Mouse (Mus musculus) neural tube, embryonic 11.5 days (tissue): ENCODE data around the gene Cpm. TPM values are rescaled to one million over a fixed set of nuclear protein-coding genes. Genes with fewer than 3 reads are reported as not detected.

Source experiments
- ATAC-seq: fragments of 200-750 bp; cut with Nextera tagmentation; 2 replicates; pipeline ENCODE4 v1.8.0; 2017; ENCODE audit warnings: moderate number of reproducible peaks, mild to moderate bottlenecking, moderate TSS enrichment, moderate library complexity; ENCODE audit not compliant: insufficient read depth, low FRiP score, low TSS enrichment
- DNase-seq: peaks from one replicate; pipeline ENCODE4 v3.0.0-alpha.2; 2015; ENCODE audit warnings: low spot score
- H3K27ac ChIP-seq: fragments of 300-500 bp; sonication (generic); 2 replicates; pipeline ENCODE4 v1.5.1; 2014; ENCODE audit warnings: low read depth, mild to moderate bottlenecking, low read length
- H3K27me3 ChIP-seq: fragments of 300-500 bp; sonication (generic); 2 replicates; pipeline ENCODE4 v1.6.1; 2014; ENCODE audit warnings: mild to moderate bottlenecking, low read length, mixed read lengths; ENCODE audit not compliant: control insufficient read depth, insufficient read depth
- H3K36me3 ChIP-seq: fragments of 300-500 bp; sonication (generic); 2 replicates; pipeline ENCODE4 v1.6.1; 2014; ENCODE audit warnings: mild to moderate bottlenecking, low read length, moderate library complexity, mixed read lengths; ENCODE audit not compliant: control insufficient read depth, insufficient read depth
- H3K4me1 ChIP-seq: fragments of 300-500 bp; sonication (generic); 2 replicates; pipeline ENCODE4 v1.6.1; 2014; ENCODE audit warnings: low read length, mixed read lengths; ENCODE audit not compliant: control insufficient read depth, insufficient read depth
- H3K4me2 ChIP-seq: fragments of 300-500 bp; sonication (generic); 2 replicates; pipeline ENCODE4 v1.6.1; 2014; ENCODE audit warnings: low read depth, mild to moderate bottlenecking, moderate library complexity
- H3K4me3 ChIP-seq: fragments of 300-500 bp; sonication (generic); 2 replicates; pipeline ENCODE4 v1.5.1; 2014; ENCODE audit warnings: low read depth, low read length
- H3K9ac ChIP-seq: fragments of 300-500 bp; sonication (generic); 2 replicates; pipeline ENCODE4 v1.6.1; 2014; ENCODE audit warnings: mild to moderate bottlenecking, low read length
- H3K9me3 ChIP-seq: fragments of 300-500 bp; sonication (generic); 2 replicates; pipeline ENCODE4 v1.6.1; 2016; ENCODE audit warnings: low read length; ENCODE audit not compliant: control insufficient read depth
- WGBS: fragments of 180-500 bp; shearing (Covaris S2); extraction: QIAGEN DNeasy Blood & Tissue Kit; methylation state at CpG from one replicate; pipeline ENCODE4 v1.1.7; 2014; 5-methylcytosine and 5-hydroxymethylcytosine counted together
- polyA plus RNA-seq: library from polyadenylated mRNA; unstranded; fragments of >200 nt; fragmentation: Nextera tagmentation; extraction: Ambion mirVana; gene quantifications from 2 replicates; pipeline ENCODE4 v1.2.1, GENCODE M21; 2014

Gene Cpm
- polyA plus RNA-seq, 1 experiment from 2014 or later, result 21.1 TPM

DNA sequence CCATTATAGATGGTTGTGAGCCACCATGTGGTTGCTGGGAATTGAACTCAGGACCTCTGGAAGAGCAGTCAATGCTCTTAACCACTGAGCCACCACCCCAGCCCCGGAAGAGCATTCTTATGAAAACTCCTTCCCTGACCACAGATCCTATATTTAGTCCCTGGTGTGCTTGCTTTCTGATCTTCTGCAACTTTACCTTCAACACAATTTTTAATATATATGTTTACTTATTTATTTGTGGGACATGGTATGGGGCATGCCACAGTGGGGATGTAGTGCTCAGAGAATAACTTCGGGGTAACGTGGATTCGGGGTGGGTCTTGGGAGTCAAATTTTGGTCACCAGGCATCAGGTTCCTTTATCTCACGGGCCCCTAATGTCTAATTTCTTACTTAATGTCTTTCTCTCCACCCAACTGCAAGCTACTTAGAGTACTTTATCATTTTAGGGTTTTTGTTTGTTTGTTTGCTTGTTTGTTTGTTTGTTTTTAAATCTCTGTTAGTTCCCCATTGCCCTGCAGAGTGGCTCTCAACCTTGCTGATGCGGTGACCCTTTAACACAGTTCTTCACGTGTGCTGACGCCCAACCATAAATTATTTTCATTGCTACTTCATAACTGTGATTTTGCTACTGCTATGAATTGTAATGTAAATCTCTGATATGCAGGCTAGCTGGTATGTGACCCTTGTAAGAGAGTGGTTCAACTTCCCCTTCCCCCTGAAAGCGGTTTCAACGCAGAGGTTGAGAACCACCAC lies 39.4 kb downstream of the Cpm start:
- Histone ChIP-seq H3K9me3 (no peaks in the 10 kb centered on the region), H3K4me1 (no peaks in the 10 kb centered on the region), H3K27me3 (no peaks in the 10 kb centered on the region), H3K4me2 (no peak overlapping the region), H3K36me3 (no peaks in the 10 kb centered on the region), H3K9ac (no peak overlapping the region), H3K27ac (no peak overlapping the region), H3K4me3 (no peak overlapping the region)
- WGBS, result 81% methylated on average over 10 of the region's 10 CpGs
- DNase-seq, result no peak
- ATAC-seq, result no peak

DNA sequence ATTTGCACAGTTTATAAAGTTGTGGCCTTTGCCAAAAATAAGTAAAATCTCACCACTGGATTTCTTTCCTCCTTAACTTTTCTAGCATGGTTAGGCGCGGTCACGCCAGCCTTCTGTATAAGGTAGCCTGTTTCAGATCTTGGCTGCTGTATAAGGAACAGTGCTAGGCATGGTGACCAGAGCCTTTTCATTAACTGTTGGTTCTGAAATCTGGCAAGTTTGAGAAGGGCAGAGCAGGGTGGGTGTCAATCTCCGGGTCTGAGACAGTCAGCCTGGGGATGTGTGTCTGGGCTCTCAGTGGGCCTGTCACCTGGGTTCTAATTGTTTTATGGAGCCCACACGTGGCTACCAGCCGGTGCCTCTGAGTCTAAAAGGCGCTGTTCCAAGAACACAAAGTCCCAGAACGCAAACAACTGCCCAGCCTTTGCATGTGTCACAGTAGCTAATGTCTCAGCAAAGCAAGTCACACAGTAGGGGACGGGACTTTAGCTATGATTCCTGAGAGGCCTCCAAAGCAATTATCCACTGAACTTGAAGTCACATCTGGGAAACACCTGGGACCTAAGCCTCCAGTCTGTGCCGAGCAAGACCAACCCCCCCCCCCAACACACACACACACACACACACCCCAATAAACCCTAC lies 40.3 kb downstream of the Cpm start:
- Histone ChIP-seq H3K9ac (no peak overlapping the region), H3K9me3 (no peaks in the 10 kb centered on the region), H3K4me3 (no peak overlapping the region), H3K4me1 (no peaks in the 10 kb centered on the region), H3K27me3 (no peaks in the 10 kb centered on the region), H3K36me3 (no peaks in the 10 kb centered on the region), H3K27ac (no peak overlapping the region), H3K4me2 (no peak overlapping the region)
- no peak for ATAC-seq
- WGBS, result 45% methylated on average over 10 of the region's 10 CpGs
- DNase-seq, result no peak

DNA sequence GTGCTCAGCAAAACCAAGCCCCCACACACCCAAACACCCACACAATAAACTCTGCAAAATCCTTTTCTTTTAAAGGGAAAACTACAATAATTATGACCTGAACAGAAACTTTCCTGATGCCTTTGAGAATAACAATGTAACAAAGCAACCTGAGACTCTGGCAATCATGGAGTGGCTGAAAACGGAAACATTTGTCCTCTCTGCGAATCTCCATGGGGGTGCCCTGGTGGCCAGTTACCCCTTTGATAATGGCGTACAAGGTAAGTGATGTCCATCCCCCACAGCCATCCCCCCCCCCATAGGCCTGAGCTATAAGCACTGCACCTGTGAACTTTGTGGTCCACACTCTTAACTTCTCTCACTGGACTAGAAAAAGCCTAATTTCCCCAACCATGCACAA lies 40.8 kb downstream of the Cpm start:
- ATAC-seq (no peak), DNase-seq (no peak)
- no peak overlapping the region for H3K27ac ChIP-seq
- H3K36me3 ChIP-seq, result no peaks in the 10 kb centered on the region
- WGBS, result 50% methylated on average over 3 of the region's 3 CpGs
- no peak overlapping the region for H3K4me3 ChIP-seq
- no peak overlapping the region for H3K4me2 ChIP-seq
- no peaks in the 10 kb centered on the region for H3K27me3 ChIP-seq
- no peaks in the 10 kb centered on the region for H3K9me3 ChIP-seq
- H3K9ac ChIP-seq, result no peak overlapping the region
- H3K4me1 ChIP-seq, result no peaks in the 10 kb centered on the region

DNA sequence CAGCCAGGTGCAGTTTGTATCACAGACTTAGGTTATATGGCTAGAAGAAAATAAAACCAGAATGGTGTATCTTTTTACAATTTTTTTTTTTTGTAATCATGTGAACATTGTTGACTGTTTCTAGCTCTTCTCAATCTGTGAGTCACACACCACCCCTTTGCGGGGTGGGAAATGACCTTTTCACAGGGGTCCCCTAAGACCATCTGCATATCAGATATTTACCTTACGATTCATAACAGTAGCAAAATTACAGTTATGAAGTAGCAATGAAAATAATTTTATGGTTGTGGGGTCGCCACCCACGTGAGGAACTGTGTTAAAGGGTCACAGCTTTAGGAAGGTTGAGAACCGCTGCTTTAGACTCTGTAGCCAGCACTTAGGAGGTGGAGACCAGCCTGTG lies 41.5 kb downstream of the Cpm start:
- no peaks in the 10 kb centered on the region for H3K27me3 ChIP-seq
- H3K4me2 ChIP-seq, result no peak overlapping the region

DNA sequence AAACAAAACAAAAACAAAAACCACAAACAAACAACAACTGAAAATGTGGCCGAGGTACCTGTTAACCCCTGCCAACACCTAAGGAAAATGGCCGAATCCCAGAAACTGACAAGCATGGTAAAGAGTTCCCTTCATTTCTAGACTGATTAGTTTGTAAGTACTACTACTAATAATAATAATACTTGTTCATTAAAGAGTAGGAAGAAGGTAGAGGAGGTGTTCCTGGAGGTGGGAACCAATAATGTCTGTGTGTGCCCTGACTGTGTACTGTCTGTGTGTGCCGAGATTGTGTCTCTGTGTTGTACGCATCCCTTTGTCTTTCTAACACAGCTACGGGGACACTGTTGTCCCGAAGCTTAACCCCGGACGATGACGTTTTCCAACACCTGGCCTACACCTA lies 42.0 kb downstream of the Cpm start:
- Histone ChIP-seq H3K4me2 (no peak overlapping the region), H3K4me3 (no peak overlapping the region), H3K9ac (no peak overlapping the region), H3K27ac (no peak overlapping the region), H3K36me3 (no peaks in the 10 kb centered on the region), H3K9me3 (no peaks in the 10 kb centered on the region), H3K27me3 (no peaks in the 10 kb centered on the region), H3K4me1 (peaks cover 1% of the 10 kb centered on the region; the same call in 1 of the 2 replicates)
- WGBS, result 86% methylated on average over 9 of the region's 9 CpGs
- ATAC-seq, result no peak
- DNase-seq, result no peak

More for the DNA sequence above, 41.5 kb downstream of the Cpm start:
- Histone ChIP-seq H3K9ac (no peak overlapping the region), H3K4me3 (no peak overlapping the region), H3K27ac (no peak overlapping the region), H3K4me1 (no peaks in the 10 kb centered on the region; the same call in 1 of the 2 replicates), H3K9me3 (no peaks in the 10 kb centered on the region), H3K36me3 (no peaks in the 10 kb centered on the region)
- DNase-seq (no peak), ATAC-seq (no peak)
- WGBS, result 89% methylated on average over 5 of the region's 5 CpGs

DNA sequence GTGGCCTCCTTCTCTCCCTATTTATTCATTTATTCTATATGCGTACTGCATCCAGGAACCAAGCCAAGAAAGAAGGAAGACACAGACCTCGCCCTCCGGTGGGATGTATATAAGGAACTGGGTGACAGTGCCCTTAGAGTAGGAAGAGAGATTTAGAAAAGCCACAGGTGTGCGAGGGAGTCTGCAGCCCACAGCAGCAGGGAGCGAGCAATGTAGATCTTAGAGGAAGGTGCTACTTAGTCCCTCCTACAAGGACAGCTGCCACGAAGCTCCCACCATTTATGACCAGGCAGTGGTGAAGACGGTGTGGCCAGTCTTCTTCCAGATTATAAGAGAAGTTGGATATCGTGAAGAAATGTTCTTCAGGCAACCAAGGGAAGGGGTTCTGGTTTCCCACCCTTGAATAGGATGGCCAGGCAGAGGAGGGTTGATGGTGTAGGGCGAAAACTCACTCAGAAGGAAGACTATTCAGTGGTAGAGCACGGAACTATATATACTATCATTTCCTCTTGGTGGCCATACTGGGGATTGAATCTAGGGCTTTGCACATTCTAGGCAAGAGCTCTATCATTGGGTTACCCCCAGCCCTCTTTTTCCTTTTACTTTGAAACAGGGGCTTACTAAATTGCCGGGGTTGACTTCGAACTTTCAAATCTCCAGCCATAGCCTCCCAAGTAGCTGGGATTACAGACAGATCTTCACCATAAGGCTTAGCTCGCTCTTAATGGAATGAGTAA lies 42.8 kb downstream of the Cpm start:
- Histone ChIP-seq H3K9me3 (no peaks in the 10 kb centered on the region), H3K36me3 (no peaks in the 10 kb centered on the region), H3K27me3 (no peaks in the 10 kb centered on the region), H3K4me2 (no peak overlapping the region), H3K4me1 (peaks cover 5% of the 10 kb centered on the region; the same call in 1 of the 2 replicates), H3K27ac (no peak overlapping the region), H3K9ac (no peak overlapping the region), H3K4me3 (no peak overlapping the region)
- DNase-seq (no peak), ATAC-seq (no peak)
- 89% methylated on average over 13 of the region's 13 CpGs for WGBS

DNA sequence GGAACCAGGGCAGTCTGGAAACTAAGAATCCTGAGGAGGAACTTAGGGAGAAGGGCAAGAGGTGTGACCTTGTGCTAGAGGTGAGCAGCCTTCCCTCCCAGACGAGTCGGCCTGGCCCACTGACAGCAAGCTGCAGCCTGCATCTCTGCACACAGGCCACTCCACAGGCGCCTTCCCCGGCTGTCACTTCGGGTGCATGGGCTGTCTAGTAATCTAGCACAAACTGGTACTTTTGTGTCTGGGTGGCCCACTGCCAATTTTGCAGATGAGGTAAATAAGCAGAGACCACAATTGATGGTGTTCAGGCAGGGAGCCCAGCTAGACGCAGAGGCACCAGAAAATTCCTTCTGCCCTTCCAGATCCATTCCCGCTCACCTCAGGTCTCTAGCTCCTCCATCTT lies 43.4 kb downstream of the Cpm start:
- Histone ChIP-seq H3K27me3 (no peaks in the 10 kb centered on the region), H3K4me3 (no peak overlapping the region), H3K9me3 (no peaks in the 10 kb centered on the region), H3K4me2 (no peak overlapping the region), H3K27ac (no peak overlapping the region), H3K4me1 (peaks cover 5% of the 10 kb centered on the region; the same call in 1 of the 2 replicates), H3K9ac (no peak overlapping the region), H3K36me3 (no peaks in the 10 kb centered on the region)
- ATAC-seq (no peak), DNase-seq (peak; percentile 36)
- WGBS, result 71% methylated on average over 7 of the region's 7 CpGs

DNA sequence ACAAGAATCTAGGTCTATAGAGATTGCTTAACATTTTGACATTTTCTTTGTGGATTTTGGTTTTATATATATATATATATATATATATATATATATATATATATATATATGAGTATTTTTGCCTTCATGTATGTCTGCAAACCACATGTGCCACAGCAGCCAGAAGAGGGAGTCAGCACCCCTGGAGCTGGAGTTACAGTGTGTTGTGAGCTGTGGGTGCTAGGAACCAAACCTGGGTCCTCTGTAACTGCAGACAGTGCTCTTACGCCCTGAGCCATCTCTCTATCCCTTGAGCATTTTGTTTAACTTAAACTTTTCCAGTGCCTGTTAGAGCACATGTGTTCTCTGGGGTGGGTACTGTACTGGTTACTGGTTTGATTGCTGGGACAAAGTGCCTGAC lies 44.6 kb downstream of the Cpm start:
- Histone ChIP-seq H3K36me3 (no peaks in the 10 kb centered on the region), H3K27me3 (no peaks in the 10 kb centered on the region), H3K4me2 (no peak overlapping the region), H3K4me1 (peaks cover 5% of the 10 kb centered on the region; the same call in 1 of the 2 replicates), H3K27ac (no peak overlapping the region), H3K9ac (no peak overlapping the region), H3K4me3 (no peak overlapping the region), H3K9me3 (no peaks in the 10 kb centered on the region)
- DNase-seq (no peak), ATAC-seq (no peak)
- 95% methylated on average over 1 of the region's 1 CpGs for WGBS
